Mouse (Mus musculus) heart, postnatal 36 days (tissue): Measurements from ENCODE around the gene Cop1. TPM values are rescaled to one million over a fixed set of nuclear protein-coding genes. Genes with fewer than 3 reads are reported as not detected.

Experiments
- microRNA-seq, 2 experiments: library from miRNA; unstranded; fragments of <30 nt; microRNA quantifications; one replicate each; pipeline ENCODE4 v1.2.0; 2021; ENCODE audit warnings: borderline number of aligned reads in 2 of 2
- total RNA-seq, 2 experiments: library from RNA; stranded (reverse); gene quantifications; 2 replicates each; pipeline ENCODE4 v1.2.3; 2021

Cop1 gene
- total RNA-seq, 2 experiments from 2014 or later, result 133 to 135 TPM

Small RNAs within 50 kb of the gene (microRNA-seq; reads per million reads assigned to microRNA genes)
- gene Mir1843b, result 88.2 to 112 reads per million in 2 experiments
